Mouse (Mus musculus): ENCODE measurements around the gene Pde2a.
A peak's percentile ranks its signal among the peaks of the same experiment; 100 is the strongest.

Gene Pde2a

GRCm38 (mm10) chr7:101421529-101421928 lies at the start of gene Pde2a:
Gene Pde2a, plus strand, starts transcription at chr7:101421691.
- no peak for DNase-seq (ENCODE audit: low read depth, low spot score)

- no peak for DNase-seq (ENCODE audit: low read depth, low spot score)
These were observed 48.4 kb upstream of the Pde2a start for GRCm38 (mm10) chr7:101373082-101373481.

GRCm38 (mm10) chr7:101374155-101374554 lies 47.3 kb upstream of the Pde2a start:
- peak; percentile 75 for DNase-seq (ENCODE audit: low read depth, low spot score)

DNA sequence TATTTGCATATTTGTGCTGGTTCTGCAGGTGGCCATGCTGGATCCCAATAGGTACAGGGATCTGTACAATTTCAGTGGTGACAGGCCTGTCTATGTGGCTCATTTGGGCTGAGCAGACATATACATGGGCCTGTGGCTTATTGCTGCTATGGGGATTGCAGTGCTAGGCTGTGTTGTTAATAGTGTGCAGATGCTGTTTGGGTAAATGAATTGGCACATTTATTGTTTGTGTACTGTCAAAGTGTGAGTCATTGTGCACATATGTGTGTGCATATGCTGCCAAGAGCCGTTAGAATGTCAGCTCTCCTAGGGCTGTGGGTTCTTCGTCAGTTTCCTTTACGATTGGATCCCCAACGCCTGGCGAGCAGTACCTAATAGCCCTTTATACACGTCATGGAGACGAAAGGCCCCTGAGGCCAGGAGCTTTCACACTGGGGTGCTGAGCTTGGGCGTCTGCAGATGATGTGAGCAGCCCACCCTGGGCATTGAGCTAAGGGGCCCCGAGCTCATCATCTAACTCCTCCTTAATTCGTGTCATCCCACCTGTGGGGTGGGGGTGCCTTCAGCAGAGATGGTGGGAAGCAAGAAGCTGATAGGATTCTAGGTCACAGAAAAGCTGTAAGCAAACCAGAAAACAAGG lies 44.7 kb upstream of the Pde2a start:
- no peak for DNase-seq (ENCODE audit: low read depth, low spot score)

DNA sequence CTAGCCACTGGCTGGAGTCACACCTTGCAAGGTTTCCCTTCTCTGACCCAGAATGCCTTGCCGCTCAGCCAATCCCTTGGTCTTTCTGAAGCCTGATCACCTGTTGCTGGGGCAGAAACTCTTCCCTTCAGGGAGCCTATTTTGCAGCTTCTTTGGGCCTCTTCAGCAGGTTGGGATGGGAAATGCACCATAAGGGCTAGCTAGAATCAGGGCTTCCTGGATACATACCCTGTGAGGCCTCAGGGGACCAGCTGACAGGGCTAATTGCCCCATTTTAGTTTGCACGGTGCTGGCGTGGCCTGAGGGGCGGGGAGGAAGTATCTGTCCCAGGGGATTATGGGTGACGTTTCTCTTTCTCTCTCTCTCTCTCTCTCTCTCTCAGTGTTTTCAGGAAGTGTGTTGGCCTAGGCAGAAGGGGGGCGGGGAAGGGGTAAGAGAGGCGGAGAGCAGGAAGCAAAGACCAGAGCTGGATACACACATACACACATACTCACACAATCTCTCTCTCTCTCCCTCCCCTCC lies 43.7 kb upstream of the Pde2a start:
- DNase-seq (ENCODE audit: low read depth, low spot score): peak; percentile 90

DNA sequence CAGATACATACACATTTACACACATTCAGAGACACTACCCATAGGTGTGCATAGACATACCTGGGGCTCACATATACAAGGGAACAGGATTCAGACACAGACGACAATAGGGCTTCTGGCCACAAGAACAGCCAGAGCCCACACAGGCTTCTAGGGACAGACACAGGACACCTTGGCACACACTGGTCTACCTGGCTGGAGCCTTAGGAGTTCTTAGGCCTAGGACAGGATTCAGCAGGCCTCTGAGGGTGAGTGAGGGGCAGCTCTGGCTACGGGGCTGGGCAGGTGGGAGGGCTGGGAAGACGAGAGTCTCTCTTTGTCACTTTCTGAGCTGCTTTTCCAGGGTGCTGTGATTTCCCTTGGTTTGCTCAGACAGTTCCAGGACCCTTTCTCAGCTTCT lies 43.2 kb upstream of the Pde2a start:
- no peak for DNase-seq (ENCODE audit: low read depth, low spot score)

DNA sequence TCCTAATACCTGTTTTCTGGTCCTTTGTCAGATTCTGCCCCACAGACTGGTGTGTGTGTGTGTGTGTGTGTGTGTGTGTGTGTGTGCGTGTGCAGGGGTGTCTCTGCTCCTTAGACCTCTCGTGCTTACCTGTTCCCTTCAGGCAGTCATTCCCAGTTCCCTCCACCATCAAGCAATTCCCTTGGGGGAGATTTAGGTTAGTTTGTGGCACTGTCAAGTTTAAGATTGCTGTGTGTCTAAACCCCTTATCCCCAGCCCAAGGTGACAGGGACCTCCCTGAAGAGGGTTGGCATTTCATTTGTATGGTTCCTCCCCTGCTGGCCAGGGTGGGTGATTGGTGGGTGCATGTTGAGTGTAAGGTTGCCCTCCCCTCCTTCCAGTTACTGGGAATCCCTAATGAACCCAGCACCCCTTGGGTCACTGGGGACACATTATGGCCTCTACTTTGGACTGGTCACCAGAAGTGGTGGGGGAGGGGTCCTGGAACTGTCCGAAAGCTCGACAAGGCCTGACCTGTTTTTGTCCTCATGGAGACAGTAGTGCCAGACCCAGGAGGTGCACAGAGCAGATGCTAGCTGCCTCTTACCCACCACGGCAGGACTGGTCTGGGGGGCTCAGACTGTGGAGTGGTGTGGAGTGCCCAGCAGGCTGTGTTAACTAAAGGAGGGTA lies 42.6 kb upstream of the Pde2a start:
- peak; percentile 17 for DNase-seq (ENCODE audit: low read depth, low spot score)

GRCm38 (mm10) chr7:101379732-101380131 lies 41.8 kb upstream of the Pde2a start:
- DNase-seq (ENCODE audit: low read depth, low spot score): no peak

DNA sequence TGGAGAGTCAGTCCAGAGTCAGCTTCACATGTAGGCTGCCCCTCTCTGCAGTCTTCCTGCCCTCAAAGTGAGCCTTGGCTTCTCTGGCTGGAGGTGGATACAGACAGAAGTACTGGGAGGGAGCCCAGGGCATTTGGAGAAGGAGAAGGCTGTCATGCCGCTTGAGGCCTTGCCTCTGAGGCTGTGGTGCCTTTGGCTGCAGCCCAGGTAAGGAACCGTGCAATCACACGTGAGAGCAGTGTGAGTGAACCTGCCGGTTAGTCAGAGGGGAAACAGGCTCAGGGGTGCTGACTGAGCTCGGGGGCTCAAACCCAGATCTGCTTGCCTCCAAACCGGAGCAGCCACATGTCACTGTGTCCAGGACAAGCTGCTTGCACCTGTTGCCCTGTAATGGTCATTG lies 40.0 kb upstream of the Pde2a start:
- no peak for DNase-seq (ENCODE audit: low read depth, low spot score)

GRCm38 (mm10) chr7:101382378-101382777 lies 39.1 kb upstream of the Pde2a start:
- DNase-seq (ENCODE audit: low read depth, low spot score): no peak

GRCm38 (mm10) chr7:101383756-101384155 lies 37.7 kb upstream of the Pde2a start:
- no peak for DNase-seq (ENCODE audit: low read depth, low spot score)

DNA sequence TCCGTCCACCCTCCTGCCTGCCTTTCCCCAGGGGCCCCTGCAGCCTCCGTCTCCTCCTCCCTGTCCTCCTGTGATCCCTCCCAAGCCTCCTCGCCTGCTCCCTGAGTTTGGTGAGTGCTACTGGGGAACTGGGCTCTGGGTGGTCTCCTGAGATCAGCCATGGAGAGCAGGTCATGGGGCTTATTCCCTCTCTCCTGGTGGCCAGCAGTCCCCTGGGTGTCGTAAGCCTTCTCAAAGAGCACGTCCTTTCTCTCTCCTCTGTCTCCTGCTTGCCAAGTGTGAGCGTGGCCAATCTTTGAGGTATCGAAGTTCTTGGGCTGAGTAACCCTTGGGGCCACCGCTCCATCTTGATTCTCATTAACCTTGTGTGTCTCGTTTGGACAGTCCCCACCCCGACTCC lies 36.6 kb upstream of the Pde2a start:
- DNase-seq (ENCODE audit: low read depth, low spot score): no peak

- DNase-seq (ENCODE audit: low read depth, low spot score): no peak
These were observed 36.2 kb upstream of the Pde2a start for GRCm38 (mm10) chr7:101385331-101385733.

DNA sequence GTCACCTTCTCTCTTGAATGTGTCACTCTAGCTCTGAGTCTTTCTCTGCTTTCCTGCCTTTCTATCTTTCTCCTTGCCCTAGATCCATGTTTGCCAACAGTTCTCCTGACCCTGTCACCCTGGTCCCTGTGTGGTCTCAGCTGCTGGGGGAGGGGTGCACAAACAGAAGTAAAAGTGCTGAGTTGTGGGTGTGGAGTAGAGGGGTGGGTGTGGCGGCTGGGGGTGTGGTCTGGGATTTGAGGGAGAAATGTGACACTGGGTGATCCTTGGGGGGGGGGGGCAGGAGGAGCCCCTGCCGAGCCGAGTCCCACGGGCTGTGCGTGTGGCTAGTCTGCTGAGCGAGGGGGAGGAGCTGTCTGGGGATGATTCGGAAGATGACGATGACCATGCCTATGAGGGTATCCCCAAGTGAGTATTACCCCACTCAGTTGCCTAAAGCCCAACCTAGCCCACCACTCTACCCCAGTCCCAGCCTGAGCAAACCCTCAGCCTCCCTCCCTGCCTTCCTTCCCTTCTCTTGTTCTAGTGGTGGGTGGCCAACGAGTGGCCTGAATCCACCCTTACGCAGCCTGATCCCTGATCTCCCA lies 35.5 kb upstream of the Pde2a start:
- DNase-seq (ENCODE audit: low read depth, low spot score): no peak

DNA sequence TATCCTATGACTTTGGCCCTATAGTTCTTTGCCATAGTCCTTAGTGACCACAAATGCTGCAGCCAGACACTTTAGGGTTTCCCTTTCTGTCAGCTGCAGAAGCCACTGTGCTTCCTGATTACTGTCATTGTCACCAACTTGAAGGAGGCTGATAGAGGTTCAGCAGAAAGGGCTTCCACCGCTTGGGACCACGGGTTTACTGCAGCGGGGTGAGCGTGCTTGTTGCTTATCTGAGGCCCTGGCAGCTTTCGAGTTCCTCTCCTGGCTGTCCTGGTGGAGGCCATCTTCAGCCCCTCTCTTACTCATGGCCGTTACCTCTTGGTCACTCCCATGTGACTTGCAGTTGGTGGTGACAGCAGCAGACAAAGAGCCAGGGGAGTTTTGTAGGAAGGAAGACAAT lies 32.2 kb upstream of the Pde2a start:
- no peak for DNase-seq (ENCODE audit: low read depth, low spot score)

- DNase-seq (ENCODE audit: low read depth, low spot score): no peak
These were observed 29.5 kb upstream of the Pde2a start for GRCm38 (mm10) chr7:101391909-101392479.

DNA sequence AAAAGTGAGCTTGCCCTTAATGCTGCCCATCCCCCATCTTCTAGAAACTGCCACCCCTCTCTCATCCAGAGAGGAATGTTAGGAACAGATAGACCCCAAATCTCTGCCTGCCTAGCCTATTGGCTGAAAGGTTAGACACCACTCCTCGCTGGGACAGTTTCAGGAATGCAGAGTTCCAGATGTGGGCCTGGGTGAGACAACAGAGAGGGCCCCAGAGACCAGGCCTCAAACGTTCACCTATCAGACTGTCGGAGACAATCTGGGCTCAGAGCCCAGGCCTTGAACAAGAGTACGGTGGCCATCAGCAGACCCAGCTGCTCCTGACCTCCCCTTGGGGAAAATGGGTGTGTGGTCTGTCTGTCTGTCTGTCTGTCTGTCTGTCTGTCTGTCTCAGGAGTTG lies 28.5 kb upstream of the Pde2a start:
- no peak for DNase-seq (ENCODE audit: low read depth, low spot score)

DNA sequence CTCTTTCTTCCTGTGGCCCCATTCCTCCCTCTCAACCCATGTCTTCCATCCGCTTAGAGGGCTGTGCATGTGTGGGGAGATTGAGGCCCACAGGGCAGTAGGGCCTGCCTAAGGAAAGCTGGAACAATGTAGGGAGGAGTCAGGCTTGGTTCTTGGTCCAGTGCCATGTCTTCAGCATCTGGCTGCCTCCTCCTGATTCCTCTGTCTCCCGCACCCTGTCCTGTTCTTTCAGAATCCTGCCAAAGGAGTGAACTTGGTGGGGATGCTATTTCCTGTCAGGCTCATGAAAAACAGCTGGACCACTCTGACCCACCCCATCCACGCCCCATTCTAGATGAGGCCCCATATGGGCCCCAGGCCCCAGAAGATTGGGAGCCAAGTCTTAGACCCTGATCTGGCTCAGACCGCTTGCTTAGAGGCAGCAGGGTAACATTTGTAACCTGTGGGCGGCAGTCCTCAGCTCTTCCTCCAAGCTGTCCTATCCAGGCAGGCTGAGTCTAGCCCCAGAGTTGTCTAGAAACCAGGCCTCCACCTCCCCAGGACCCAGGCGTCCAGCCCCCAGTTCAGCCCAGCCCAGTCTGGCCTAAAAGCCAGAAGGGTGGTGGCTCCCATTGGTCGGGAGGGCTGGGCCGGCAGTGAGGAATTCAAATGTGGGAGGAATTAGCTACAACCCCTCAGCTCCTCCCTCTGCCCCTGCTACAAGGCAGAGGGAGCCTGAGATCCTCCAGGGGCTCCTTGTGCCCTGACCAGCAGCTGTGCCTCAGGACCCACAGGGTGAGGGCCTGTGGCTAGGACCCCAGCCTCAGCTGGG lies 27.6 kb upstream of the Pde2a start:
- no peak for DNase-seq (ENCODE audit: low read depth, low spot score)

GRCm38 (mm10) chr7:101394569-101394968 lies 26.9 kb upstream of the Pde2a start:
- no peak for DNase-seq (ENCODE audit: low read depth, low spot score)

GRCm38 (mm10) chr7:101395471-101395870 lies 26.0 kb upstream of the Pde2a start:
- no peak for DNase-seq (ENCODE audit: low read depth, low spot score)

- DNase-seq (ENCODE audit: low read depth, low spot score): no peak
These were observed 24.3 kb upstream of the Pde2a start for GRCm38 (mm10) chr7:101397175-101397574.

- no peak for DNase-seq (ENCODE audit: low read depth, low spot score)
These were observed 20.0 kb upstream of the Pde2a start for GRCm38 (mm10) chr7:101401510-101401909.

All from CD4-positive helper T cell, adult 2 months (primary cell).